ENCODE assay signal across 14 mouse cellular contexts in genomic region chr1:92104718-92105117, GRCm38 (mm10).
DNase-seq lines count a peak whose midpoint lies in the region; ATAC-seq lines count a peak whose summit lies in the region.
"Had no signal": no experiment of that assay in that cellular context is flagged by ENCODE, and none has a peak within 500 bp of the region (broad histone marks: within the 10 kb centered on the region; RNA-seq: fewer than 3 reads in every experiment).

No protein-coding gene starts in this region.

- DNase-seq in adrenal gland, adult 2 months = peak; percentile 51
- DNase-seq in adrenal gland, postnatal 14 days = no peak
- no peak for DNase-seq in spleen, postnatal 4 days (ENCODE audit: low spot score in 2 of 2)
- DNase-seq in right cerebral cortex, postnatal 10 days (ENCODE audit: low spot score in 2 of 2) = no peak
- DNase-seq: cerebellum, adult 11 months; cerebellum, adult 8-10 months; cerebellum, postnatal 14 days; gastrocnemius, postnatal 10 days had no signal

- ATAC-seq in granulocyte monocyte progenitor cell, adult 5-6 weeks (replicated peaks; ENCODE audit: poor library complexity, severe bottlenecking) = peak; percentile 50; the same call in 1 of the 2 replicates
- peak; percentile 52; the same call in 1 of the 2 replicates for ATAC-seq in megakaryocyte progenitor cell, adult 5-6 weeks (replicated peaks; ENCODE audit: poor library complexity)
- ATAC-seq in CD4-positive, CD25-positive, alpha-beta regulatory T cell, adult 4 months = no peak
- ATAC-seq: activated CD4-positive, CD25-positive, alpha-beta regulatory T cell, adult 4 months; forebrain, embryonic 15.5 days; Patski had no signal
